Mouse (Mus musculus) ES-Bruce4 (cell line): Measurements from ENCODE around the gene Umad1.

Source experiments
- CTCF ChIP-seq: IDR thresholded peaks from one replicate; pipeline ENCODE4 v1.8.1; 2011; ENCODE audit warnings: low read depth, low read length
- POLR2A ChIP-seq: IDR thresholded peaks from one replicate; pipeline ENCODE4 v1.8.1; 2011; ENCODE audit warnings: low read length; ENCODE audit not compliant: insufficient read depth

GRCm38 (mm10) chr6:8487044-8487853 lies 228.2 kb downstream of the Umad1 start:
- TF ChIP-seq CTCF, result no peak
- TF ChIP-seq POLR2A, result no peak
